Mouse (Mus musculus): ENCODE results near the gene Per2.
A peak's percentile ranks its signal among the peaks of the same experiment; 100 is the strongest.
"Not testable (repeated sequence)": the region's sequence is repeated elsewhere in the genome, so short reads cannot be mapped to it uniquely, and the experiment has no call there.

The Per2 gene

DNA sequence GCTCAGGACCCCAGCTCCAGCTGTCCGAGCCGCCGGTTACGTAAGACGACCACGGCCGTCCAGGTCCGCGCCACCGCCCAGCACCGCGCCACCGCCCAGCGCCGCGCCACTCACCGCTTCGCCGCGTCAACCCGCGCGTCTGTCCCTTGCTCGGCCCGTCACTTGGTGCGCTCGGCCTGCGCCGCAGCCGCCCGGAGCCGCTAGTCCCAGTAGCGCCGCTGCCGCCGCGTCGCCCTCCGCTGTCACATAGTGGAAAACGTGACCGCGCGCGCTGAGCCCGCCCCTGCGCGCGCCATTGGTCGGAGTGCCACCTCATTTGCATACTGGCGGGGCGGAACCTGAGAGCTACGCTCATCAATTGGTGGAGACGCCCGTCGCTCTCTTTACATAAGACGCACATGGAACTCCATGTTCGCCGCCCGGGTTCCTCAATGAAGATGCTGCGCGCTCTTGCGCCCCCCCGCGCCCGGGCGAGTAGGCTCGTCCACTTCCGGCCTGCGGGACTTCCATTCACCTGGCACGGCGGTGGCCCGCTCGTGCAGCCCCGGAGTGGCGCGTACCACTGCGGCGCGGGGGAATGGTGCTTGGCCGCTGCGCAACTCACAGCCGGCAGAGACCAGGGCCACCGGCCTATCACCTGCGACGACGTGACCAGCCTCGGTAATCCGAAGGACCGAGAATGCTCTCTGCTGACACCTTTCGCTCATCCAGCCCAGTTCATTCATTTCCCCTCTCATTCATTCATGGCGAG lies at the start of gene Per2:
TSS of gene Per2 (minus strand) at position 266 of the 751 bp plus-strand sequence.
- peak; percentile 100 for DNase-seq

- no peak for DNase-seq
These were observed 45.5 kb upstream of the Per2 start for GRCm38 (mm10) chr1:91504615-91505014.

GRCm38 (mm10) chr1:91498579-91498978 lies 39.5 kb upstream of the Per2 start:
- no peak for DNase-seq

GRCm38 (mm10) chr1:91495321-91495720 lies 36.2 kb upstream of the Per2 start:
- peak; percentile 22 for DNase-seq

DNA sequence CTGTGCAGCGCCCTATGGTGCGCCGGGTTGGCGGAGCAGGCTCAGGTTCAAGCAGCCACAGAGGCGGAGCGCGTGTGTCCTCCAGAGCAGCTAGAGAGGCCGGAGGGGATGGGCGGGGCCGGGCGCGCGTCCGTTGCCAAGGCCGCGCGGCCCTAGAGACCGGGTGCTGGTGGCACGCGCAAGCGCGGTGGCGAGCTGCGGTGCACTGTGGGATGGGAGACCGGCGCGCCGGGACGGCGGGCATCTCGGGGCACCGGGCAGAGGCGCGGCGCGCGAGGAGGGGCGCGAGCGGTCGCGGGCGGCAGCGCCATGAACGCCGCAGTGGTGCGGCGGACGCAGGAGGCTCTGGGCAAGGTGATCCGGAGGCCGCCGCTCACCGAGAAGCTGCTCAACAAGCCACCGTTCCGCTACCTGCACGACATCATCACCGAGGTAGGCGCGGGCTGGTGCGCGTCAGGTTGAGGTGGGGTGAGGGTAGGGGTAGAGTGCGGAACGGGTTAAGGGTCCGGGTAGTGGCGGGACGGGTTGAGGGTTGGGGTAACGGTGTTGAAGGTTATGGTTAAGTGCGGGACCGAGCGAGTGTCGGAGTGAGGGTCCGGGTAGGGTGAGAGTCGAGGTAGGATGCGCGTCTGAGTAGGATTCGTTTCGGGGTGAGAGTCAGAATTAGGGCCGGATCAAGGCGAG lies 35.5 kb upstream of the Per2 start, which contains the start of gene Traf3ip1:
TSS of gene Traf3ip1 (plus strand) at position 191 of the 684 bp plus-strand sequence.
- peak; percentile 96 for DNase-seq

- DNase-seq: peak; percentile 43
These were observed 34.8 kb upstream of the Per2 start for GRCm38 (mm10) chr1:91493938-91494337.

- no peak for DNase-seq
These were observed 33.6 kb upstream of the Per2 start for GRCm38 (mm10) chr1:91492740-91493139.

DNA sequence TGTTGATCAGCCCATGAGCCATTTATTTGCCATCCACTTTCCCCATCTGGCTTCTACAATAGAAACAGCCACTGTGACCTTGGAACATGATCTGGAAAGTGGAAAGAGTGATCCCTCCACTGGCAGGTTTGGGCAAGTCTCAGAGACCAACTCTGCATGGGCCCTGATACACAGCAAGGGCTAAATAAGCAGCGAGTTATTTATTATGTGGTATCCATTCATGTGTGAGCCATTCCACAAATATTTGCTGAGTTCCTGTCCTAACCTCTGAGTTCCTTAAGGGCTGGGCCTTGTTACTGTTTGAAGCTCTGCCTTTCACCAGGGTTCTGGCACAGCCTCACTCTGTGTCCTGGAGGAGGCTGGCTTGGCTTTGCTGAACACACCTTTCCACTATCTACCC lies 31.2 kb upstream of the Per2 start:
- no peak for DNase-seq

- DNase-seq: no peak
These were observed 27.0 kb upstream of the Per2 start for GRCm38 (mm10) chr1:91486165-91486564.

- no peak for DNase-seq
These were observed 26.3 kb upstream of the Per2 start for GRCm38 (mm10) chr1:91485422-91485821.

GRCm38 (mm10) chr1:91484011-91484346 lies 24.9 kb upstream of the Per2 start:
- no peak for DNase-seq

GRCm38 (mm10) chr1:91483304-91484010 lies 24.3 kb upstream of the Per2 start:
- DNase-seq: peak; percentile 54

DNA sequence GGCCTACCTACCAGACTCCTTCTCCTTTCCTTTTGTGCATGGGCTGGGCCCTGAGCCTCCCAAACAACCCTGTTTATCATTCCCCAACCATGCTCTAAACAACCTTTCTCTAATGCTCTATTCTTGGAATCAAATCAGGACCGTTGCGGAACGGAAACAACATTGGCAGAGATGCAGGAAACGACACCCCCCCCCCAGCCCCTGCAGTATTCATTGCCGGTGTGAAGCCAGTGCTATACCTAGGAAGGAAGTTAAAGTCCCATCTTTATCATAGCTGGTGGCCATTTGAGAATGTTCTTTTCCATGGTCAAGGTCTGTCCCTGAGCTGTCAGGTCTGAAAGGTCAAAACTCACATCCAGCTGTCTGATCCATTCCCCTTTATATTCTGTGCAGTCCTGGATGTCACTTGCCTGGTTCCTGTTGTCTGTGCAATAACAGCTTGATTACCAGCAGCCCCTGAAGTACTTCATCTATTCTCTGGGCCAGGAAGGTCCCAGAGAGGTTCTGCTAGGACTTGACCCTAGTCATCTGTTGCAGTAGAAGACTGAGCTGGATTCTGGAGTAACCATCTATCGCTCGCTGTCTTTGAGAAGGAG lies 23.6 kb upstream of the Per2 start:
- no peak for DNase-seq

- no peak for DNase-seq
These were observed 19.8 kb upstream of the Per2 start for GRCm38 (mm10) chr1:91478958-91479357.

DNA sequence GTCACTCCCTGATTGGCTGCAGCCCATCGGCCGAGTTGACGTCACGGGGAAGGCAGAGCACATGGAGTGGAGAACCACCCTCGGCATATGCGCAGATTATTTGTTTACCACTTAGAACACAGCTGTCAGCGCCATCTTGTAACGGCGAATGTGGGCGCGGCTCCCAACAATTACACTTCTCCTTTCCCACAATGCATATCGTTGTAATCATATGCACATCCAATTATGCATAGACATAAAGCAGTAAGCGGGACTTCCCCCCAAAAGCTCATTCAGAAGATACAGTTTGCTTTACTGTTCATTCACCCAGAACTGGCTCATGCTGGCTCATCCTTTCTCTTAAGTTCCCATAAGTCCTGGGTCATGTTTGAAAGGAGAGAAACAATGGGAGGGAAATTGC lies 19.0 kb upstream of the Per2 start:
- DNase-seq: not testable (repeated sequence)

GRCm38 (mm10) chr1:91469888-91470419 lies 10.8 kb upstream of the Per2 start:
- no peak for DNase-seq

- DNase-seq: no peak
These were observed 7.1 kb upstream of the Per2 start for GRCm38 (mm10) chr1:91466186-91466585.

GRCm38 (mm10) chr1:91465244-91465643 lies 6.1 kb upstream of the Per2 start:
- DNase-seq: no peak

DNA sequence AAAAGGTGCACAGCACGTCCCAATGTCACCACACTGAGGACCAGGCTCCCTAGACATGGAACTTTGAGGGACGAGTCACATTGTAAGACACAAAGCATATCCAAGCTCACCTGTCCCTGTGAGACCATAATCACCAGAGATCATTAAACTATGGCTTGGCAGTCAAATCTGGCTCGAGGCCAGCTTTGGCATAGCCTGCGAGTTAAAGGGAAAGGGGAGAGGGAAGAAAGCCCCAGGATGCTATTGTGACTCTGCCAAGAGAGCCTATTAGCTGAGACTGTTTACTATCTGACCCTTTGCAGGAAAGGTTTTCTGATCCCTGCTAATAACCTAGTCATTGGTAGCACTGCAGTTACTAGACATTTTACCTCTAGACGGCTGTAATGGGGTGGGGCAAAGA lies 5.3 kb upstream of the Per2 start:
- no peak for DNase-seq

DNA sequence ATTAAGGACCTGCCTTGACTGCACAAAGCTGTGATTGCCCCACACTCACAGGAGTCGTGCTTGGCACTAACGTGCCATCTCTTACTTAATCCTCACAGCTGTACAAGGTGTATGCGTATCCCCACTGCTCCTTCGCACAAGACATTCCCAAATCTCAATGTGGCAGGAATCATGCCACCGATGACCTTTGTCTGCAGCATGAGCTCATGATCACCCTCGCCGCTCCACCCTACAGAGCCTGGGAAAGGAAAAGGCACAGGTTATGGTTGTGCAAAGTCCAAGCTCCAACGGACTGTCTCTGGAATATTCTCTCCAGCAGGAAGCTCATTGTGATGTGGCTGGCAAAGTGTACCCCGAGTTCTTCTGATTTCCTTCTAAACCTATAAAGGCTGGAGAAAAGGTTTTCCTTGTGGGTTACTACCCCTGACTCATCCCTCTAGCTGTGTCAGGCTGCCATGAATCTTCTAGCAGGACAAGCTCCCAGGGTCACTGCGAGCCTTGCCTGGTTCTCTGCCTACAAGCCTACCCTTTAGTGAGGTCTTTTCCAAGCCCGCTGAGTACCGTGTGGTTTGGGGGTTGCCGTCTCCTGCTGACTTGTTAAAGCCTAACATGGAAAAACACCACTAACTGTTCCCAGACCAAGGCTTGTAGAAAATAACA lies 4.3 kb upstream of the Per2 start:
- DNase-seq: no peak

- peak; percentile 55 for DNase-seq
These were observed 1.4 kb upstream of the Per2 start for GRCm38 (mm10) chr1:91460564-91460963.

- DNase-seq: no peak
These were observed 945 bp upstream of the Per2 start for GRCm38 (mm10) chr1:91460069-91460468.
